Mouse (Mus musculus) central nervous system, embryonic 14 days (tissue): ENCODE data around the gene Zfp97. TPM values are rescaled to one million over a fixed set of nuclear protein-coding genes. Genes with fewer than 3 reads are reported as not detected.

Source experiments
- polyA plus RNA-seq: library from polyadenylated mRNA; depleted of rRNA; stranded (reverse); fragments of >200 nt; gene quantifications from 2 replicates; pipeline ENCODE4 v1.2.3, GENCODE M21; 2012; rRNA removed

The Zfp97 gene
- polyA plus RNA-seq: 1.7 and 2.1 TPM in 2 replicates

GRCm38 (mm10) chr17:17120830-17121502, at the start of gene Zfp97:
TSS of gene Zfp97 (plus strand) at chr17:17121415.

Other genes with a start within 250 kb of the Zfp97 start
- 2.0 and 2.1 TPM in 2 replicates for gene Zfp960, start 57.3 kb upstream of the Zfp97 start, polyA plus RNA-seq